Mouse (Mus musculus): ENCODE data around the gene Gpr153. TPM values are rescaled to one million over a fixed set of nuclear protein-coding genes. Genes with fewer than 3 reads are reported as not detected.

Gpr153 gene
- polyA plus RNA-seq, 1 experiment: 6.9 TPM

GRCm38 (mm10) chr4:152333587-152333986, 59.6 kb downstream of the Gpr153 start:
- no peak for TF ChIP-seq POLR2A (IDR thresholded peaks at IDR 0.05; ENCODE audit: low read depth, low read length)
- TF ChIP-seq CTCF (conservative IDR thresholded peaks at IDR 0.05; ENCODE audit: insufficient read depth, insufficient read length, low read depth, low read length): no peak
- Histone ChIP-seq H3K27ac (ENCODE audit: insufficient read depth, low read depth, low read length) (no peak overlapping the region), H3K4me1 (ENCODE audit: control insufficient read depth, insufficient read depth, low read length) (no peaks in the 10 kb centered on the region), H3K27me3 (replicated peaks; ENCODE audit: control insufficient read depth, insufficient read depth, low read length) (0 out of 2 replicates have a peak, but pooled peaks cover 1% of the 10 kb centered on the region), H3K36me3 (ENCODE audit: control insufficient read depth, insufficient read depth, low read length) (no peaks in the 10 kb centered on the region; the same call in 1 of the 2 replicates), H3K4me3 (ENCODE audit: insufficient read depth, low read depth, low read length) (no peak overlapping the region)
- no peak for DNase-seq
- WGBS: 94% methylated on average over 12 of the region's 12 CpGs

Other genes with a start within 250 kb of the Gpr153 start
- 11.0 and 13.8 TPM in 2 replicates for gene Zbtb48, start 246.6 kb upstream of the Gpr153 start, polyA plus RNA-seq (2012; rRNA removed)
- gene Tas1r1, start 235.7 kb upstream of the Gpr153 start, polyA plus RNA-seq (2012; rRNA removed): 0.12 and 0.22 TPM in 2 replicates
- 18.1 and 19.8 TPM in 2 replicates for gene Nol9, start 234.9 kb upstream of the Gpr153 start, polyA plus RNA-seq (2012; rRNA removed)
- gene Plekhg5, start 201.7 kb upstream of the Gpr153 start, polyA plus RNA-seq (2012; rRNA removed): 22.2 and 23.6 TPM in 2 replicates
- gene Tnfrsf25, start 158.3 kb upstream of the Gpr153 start, polyA plus RNA-seq (2012; rRNA removed): 3.3 and 4.4 TPM in 2 replicates
- gene Espn, start 121.9 kb upstream of the Gpr153 start, polyA plus RNA-seq (2012; rRNA removed): 48.3 and 57.5 TPM in 2 replicates
- 0.81 and 1.0 TPM in 2 replicates for gene Hes2, start 115.4 kb upstream of the Gpr153 start, polyA plus RNA-seq (2012; rRNA removed)
- 80.2 and 90.1 TPM in 2 replicates for gene Acot7, start 96.1 kb upstream of the Gpr153 start, polyA plus RNA-seq (2012; rRNA removed)
- gene Hes3, start 17.4 kb downstream of the Gpr153 start, polyA plus RNA-seq (2012; rRNA removed): not detected in 2 replicates
- 31.2 and 32.5 TPM in 2 replicates for gene Icmt, start 23.0 kb downstream of the Gpr153 start, polyA plus RNA-seq (2012; rRNA removed)
- 0.19 and 0.67 TPM in 2 replicates for gene Rnf207, start 44.8 kb downstream of the Gpr153 start, polyA plus RNA-seq (2012; rRNA removed)
- gene Rpl22, start 51.5 kb downstream of the Gpr153 start, polyA plus RNA-seq (2012; rRNA removed): 45.4 and 90.1 TPM in 2 replicates
- gene Chd5, start 64.4 kb downstream of the Gpr153 start, polyA plus RNA-seq (2012; rRNA removed): 0.16 and 0.34 TPM in 2 replicates
- 2.2 and 2.4 TPM in 2 replicates for gene Nphp4, start 202.5 kb downstream of the Gpr153 start, polyA plus RNA-seq (2012; rRNA removed)
- 4.6 and 6.1 TPM in 2 replicates for gene Kcnab2, start 203.6 kb downstream of the Gpr153 start, polyA plus RNA-seq (2012; rRNA removed)